Mouse (Mus musculus) embryo, embryonic 9.5 days (tissue): ENCODE results near the gene Lyz2.
"Not testable (repeated sequence)": the region's sequence is repeated elsewhere in the genome, so short reads cannot be mapped to it uniquely, and the experiment has no call there.

Experiments
- DNase-seq: peaks from one replicate; pipeline ENCODE4 v3.0.0-alpha.2; 2017; ENCODE audit errors: extremely low spot score

The Lyz2 gene

DNA sequence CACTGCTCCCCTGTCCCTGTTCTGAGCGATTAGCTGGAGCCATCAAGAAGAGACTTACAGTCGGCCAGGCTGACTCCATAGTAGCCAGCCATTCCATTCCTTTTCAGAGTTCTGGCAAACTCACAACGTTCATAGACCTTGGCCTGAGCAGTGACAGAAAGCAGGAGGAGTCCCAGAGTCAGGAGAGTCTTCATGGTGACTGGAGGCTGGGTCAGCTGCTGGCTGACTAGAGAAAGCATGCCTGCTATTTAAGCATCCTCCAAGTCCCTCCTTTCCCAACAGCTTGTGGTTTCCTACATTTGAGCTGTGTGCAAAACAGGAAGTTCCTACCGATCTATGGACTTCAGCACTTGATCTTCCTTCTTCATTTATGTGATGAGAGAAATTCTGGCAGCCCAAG, at the start of gene Lyz2:
Gene Lyz2 (minus strand): TSS at position 273 of the 400 bp plus-strand sequence.
- no peak for DNase-seq

DNA sequence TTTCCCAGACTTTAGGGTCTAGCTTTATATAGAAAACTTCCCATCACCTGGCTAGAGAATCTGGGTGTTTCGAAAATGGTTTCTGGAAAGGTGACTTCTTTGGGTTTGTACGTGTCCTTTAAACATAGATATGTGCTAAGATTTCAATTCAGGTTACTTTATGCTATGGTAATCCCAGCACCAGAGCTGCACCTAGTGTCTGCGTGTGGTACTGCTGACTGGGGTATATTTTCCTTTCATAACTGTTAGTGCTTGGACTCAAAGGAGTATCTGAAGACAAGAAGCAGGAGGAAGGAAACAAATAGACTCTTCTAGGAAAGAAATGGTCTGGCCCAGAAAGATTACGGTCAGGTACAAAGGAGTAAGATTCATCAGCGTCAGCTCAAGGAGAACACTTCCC, 48.4 kb upstream of the Lyz2 start:
- no peak for DNase-seq

DNA sequence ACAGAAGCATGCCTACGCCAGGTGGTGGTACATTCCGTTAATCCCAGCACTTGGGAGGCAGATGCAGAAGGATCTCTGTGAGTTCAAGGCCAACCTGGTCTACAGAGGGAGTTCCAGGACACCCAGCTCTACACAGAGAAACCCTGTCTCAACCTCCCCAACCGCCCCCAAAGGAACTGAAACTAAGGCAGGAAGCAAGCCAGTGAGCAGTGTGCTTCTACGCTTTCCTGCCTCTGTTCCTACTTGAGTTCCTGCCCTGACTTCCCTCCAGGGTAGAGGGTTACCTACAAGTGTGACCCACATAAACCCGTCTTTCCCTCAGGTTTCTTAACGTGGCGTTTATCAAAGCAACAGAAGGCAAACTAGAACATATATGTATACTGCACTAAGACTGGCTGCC, 41.7 kb upstream of the Lyz2 start:
- no peak for DNase-seq

DNA sequence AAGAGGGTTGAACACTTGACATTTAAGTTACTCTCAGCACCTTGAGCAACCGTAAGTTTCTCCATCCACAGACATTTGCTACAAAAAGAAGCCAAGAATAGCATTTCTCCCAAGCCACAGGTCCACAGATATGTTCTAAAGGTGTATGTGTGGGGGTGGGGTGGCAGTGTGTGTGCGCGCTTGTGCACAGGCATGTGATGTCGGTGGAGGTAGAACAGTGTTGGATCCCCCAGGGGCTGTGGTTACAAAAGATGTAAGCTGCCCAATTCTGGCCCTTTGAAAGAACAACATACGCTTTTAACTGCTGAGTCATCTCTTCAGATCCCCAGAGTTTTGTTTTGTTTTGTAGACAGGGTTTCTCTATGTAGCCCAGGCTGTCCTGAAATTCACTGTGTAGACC, 40.5 kb upstream of the Lyz2 start:
- DNase-seq: no peak

DNA sequence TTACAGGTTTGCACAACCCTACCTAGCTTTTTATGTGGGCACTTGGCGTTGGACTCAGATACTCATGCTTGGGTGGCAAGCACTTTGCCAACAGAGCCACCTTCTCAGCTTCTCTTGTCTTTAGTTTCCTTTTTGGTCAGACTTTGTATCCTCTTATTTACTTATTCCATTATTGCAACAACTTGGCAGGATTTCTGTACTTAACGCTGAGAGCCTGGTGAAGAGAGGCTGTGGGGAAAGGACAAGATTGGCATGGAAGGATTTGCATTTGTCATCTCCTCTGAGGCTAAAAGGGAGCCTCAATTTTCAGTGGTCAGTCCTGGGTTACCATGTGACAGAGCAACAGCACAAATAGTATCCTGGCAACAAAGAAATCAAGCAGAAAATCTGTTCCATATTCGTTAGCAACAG, 38.5 kb upstream of the Lyz2 start:
- no peak for DNase-seq

DNA sequence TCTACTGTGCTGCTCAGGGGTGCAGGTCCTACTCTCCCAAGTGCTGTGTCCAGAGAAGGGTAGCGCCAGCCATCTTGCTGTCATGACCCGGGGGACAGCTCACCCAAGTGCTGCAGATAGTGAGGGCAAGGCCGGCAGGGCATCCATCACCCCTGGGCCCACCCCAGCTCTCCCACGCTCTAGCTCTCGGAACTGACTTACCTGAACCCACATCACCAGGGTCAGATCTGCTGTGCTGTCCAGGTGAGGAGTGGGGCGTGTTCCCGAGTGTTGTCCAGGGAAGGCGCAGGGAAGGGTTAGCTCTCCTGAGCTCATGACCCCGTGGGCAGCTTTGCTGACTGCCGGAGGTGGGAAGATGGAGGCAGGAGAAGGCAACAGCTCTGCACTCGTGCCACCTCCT, 34.3 kb upstream of the Lyz2 start:
- DNase-seq: no peak

DNA sequence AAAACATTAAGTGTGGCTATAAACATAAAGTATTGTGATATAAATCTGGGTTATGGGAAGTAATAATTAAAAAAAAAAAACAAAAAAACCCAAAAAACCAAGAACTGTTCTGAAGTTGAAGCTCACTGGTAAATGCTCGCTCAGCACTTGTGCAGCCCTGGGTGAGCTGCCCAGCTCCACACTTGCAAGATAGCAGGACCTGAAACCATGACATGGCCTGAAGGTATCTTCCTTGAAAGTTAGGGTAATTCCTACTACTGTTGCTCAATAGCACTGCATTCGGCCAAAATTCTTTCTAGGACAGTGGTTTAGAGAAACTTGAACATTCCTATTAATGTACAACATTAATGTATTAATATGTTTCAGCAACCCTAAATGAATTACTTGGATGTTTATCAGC, 31.0 kb upstream of the Lyz2 start:
- no peak for DNase-seq

DNA sequence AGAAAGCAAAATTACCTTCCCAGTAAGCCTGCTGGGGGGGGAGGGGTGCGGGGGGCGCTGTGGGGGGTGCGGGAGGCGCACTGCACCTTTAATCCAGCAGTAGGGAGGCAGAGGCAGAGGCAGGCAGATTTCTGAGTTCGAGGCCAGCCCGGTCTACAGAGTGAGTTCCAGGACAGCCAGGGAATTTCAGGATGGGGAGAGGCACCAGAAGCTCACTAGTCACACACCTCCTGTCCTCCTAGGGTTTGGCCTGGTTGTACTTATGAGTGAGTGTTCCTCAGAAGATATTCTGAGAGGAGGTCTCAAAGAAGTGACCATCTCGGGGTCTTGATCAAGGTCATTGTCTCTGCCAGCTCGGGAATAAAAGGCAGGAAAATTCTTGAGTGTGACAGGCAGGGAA, 30.0 kb upstream of the Lyz2 start:
- no peak for DNase-seq

DNA sequence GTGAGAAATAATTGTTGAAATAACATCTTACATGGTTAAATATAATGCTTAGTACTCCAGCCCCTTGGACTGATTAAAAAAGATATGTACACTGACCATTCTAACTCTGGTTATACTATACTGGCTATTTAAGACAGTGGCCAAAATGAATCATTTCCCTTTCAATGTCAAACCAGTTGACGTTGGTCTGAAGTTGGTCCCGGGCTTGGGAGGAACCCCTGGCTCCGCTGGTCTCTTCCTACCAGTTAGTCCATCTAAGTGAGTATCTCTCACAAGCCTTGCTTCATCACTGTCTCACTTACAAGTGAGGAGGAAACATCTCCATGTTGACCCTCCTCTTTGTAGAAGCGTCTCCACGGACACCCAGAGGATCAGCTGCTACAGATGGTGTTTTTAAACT, 22.2 kb upstream of the Lyz2 start:
- DNase-seq: no peak

DNA sequence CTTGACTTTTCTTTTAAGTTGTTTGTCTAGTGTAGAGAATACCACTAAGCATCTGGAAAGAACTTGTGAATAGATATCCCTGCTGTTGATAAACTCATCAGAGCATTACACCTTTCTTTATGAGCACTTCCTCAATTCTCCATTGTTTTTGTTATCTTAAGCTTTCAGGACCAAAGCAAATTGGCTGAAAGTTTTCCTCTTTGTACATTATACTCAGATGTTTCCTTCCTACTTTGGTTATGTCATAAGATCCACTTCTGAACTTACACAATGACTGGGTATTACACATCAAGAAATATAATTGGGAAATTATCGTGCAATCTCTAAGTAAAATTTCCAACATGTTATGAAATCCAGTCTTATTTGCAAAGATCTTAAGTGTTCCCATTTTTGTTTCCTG, 19.6 kb upstream of the Lyz2 start:
- DNase-seq: no peak

DNA sequence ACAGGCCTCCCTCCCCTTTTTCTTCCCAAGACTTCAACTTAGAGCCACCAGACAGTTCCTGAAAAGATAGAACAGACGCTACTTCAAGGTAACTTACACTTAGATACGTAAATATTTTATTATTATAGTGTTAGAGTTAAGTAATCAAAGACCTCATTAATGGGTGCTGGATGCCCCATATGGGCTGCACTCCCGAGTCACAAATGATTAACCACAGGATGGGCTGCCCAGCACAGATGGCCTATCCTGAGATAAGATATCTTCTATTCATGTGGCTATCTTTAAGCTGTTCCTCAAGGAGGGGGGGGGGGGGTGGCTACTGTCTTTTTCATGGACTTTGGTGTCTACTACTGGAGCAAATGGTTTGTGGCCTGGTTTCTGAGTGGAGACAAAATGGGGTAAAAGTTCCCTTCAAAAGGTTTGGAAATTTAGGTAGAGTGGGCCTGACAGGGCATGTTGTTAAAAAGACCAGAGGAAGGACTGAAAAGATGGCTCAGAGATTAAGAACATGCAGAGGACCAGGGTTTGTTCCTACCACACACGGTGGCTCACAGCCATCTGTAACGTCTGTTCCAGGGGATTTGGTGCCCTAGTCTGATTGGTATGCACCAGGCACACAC, 17.9 kb upstream of the Lyz2 start:
- DNase-seq: no peak

DNA sequence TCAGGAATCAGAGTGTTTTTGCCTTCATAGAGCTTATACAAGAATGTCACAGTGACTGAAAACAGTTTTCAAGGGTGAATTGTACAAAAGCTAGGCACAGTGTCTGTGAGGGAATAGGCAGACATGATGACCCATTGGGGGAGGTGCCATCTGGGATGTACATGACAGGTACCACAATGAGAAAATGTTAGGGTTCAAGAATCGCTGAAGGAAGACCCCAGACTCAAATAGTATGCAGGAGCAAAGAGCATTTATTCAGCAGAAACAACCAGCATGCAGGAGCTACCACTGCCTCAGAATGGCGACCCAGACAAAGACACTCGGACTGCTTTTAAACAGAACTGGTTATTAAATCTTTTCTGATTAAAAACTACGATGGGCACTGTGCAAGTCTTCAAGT, 17.0 kb upstream of the Lyz2 start:
- no peak for DNase-seq

DNA sequence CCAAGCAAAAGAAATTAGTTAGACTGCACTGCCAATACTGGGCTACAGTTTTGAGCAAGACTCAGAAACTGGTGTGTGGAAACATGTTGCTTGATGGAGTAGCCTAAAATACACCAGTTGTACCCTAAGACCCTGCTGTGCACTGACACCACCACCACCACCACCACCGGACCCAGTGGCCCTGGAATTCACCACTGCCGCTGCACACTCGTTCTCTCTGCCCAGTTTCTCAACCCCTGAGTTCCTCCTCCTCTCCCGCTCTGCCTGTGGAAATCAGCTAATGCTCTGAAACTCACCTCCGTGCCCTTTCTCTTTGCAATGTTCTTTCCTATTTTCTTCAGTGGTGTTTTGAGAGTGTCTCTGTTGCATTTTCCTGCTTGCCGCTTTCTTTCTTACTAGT, 16.2 kb upstream of the Lyz2 start:
- no peak for DNase-seq

DNA sequence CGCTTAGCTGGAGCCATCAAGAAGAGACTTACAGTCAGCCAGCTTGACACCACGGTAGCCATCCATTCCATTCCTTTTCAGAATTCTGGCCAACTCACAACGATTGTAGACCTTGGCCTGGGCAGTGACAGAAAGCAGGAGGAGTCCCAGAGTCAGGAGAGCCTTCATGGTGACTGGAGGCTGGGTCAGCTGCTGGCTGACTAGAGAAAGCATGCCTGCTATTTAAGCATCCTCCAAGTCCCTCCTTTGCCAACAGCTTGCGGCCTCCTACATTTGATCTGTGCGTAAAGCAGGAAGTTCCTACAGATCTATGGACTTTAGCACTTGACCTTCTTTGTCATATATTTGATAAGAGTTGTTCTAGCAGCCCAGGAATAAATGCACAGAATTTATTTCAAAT, 10.6 kb upstream of the Lyz2 start, which contains the start of gene Lyz1:
Gene Lyz1 (minus strand): TSS at position 198 of the 400 bp plus-strand sequence.
- DNase-seq: no peak

DNA sequence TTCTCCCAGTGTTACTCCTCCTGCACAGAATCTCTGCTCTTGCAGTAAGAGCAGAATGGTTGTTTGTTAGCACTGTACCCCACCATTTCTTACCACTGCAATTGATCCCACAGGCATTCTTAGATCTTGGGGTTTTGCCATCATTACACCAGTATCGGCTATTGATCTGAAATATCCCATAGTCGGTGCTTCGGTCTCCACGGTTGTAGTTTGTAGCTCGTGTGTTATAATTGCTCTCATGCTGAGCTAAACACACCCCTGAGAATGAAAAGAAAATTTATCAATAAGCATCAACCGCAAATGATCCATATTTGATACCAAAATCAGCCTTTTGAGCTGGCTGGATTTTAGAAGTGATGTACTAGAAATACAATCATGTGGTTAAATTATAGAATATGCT, 8.8 kb upstream of the Lyz2 start:
- DNase-seq: not testable (repeated sequence)

DNA sequence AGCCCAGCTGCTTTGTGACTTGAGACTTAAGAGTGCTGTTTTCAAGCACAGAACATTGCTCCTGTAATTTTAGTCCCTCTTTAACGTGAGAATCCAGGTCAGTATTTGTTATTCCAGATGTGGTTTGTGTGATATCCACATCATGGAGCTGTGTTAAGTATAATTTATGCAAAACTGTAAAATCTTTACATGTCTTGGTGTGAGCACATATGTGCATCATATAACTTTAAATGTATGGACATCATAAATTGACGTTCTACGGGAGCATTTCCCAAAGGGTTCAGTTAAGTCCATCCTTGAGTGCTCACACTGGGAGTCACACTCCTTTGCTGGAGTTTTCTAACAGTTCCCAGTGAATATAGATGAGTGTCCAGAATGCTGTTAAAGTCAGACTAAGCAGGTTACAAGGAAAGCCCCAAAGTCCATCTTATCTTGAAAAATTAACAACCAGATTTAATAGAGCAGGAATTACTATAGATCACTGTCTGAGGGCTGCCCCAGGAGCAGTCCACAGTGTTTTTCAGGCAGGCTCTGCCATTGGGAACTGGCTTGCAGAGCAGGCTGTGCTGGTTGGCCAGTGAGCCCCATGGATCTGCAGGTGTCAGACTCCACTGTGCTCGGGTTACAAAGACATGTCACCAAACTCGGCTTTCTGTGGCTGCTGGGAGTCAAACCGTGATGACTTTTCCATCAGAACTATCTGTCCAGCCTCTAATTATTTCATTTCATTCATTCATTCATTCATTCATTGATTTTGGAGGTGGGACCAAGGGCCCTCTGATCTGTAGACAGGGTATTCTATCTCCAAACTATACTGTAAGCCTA, 8.1 kb upstream of the Lyz2 start:
- DNase-seq: no peak

DNA sequence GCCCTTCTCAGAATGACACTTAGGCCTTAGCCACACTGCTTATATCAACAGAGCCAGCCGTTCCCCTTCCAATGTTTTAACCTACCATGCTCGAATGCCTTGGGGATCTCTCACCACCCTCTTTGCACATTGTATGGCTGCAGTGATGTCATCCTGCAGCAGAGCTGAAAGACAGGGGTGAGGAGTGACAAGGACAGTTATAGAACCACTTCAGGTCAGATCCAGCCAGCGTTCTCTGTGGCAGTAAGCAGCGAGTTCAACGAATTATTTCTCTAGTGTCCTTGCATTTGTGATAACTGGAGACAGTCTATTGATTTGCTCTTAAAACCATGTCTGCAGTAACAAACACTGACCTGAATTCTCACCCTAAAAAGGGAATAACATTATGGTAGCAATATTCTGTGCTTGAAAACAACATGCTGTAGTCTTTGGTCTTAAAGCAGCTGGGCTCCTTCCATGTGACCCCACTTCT, 6.9 kb upstream of the Lyz2 start:
- DNase-seq: not testable (repeated sequence)

DNA sequence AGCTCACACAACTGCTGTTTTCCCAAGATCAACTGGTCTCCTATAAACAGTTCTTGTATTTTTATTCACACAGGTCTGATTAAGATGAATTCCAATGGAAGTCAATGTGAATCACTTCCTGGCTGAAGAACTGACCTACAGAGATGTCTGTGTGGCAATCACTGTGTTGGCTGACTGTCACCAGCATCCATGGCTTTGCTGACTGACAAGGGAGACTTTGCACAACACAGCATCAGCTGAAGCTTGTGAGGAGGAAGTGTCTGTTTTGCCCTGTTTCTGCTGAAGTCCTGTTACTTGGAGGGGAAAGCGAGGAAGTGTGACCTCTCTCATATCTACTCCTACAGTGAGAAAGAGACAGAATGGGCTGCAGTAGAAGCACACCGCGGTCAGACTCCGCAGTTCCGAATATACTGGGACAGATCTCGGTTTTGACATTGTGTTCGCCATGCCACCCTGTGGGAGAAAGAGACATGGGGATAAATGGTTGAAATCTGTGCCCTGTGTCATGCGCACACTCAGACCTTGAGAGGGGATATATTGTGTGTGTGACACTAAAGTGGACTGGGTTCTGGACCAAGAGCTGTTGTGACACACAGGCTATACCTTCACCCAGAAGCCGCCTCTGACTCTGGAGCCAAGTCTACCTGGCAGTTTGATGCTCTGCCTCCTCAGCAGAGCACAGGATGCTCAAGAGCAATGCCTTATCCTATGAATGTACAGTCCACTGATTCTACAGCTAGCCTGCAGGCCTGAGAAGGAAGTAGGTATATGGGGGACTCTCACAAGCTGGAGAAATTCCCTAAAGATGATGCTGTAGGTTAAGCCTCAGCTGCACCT, 6.3 kb upstream of the Lyz2 start:
- no peak for DNase-seq

DNA sequence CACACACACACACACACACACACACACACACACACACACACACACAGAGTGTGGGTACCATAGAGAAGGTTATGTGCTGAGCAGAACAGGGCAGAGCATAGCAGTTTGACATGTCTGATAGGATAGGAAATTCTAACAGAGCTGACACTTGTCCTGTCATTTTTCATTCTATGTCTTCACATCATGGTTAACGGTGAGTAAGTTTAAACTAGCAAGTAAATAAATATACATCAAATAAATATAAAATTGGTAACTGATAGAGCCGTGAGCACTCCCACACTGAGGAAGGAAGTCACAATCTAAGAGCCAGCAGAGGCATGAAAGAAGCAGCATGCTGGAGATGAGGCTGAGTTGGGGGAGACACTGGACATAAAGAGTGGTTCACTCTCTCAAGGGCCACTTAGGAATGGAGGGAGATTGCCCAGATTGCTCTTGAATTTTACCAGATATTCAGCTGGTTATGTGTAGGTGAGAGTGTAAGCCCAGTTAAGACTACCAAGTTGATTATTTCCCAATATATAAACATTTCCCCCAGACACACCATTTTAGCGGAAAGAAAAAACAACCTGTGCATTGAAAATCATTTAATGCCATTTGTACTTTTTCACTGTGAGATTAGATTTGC, 5.2 kb upstream of the Lyz2 start:
- no peak for DNase-seq

DNA sequence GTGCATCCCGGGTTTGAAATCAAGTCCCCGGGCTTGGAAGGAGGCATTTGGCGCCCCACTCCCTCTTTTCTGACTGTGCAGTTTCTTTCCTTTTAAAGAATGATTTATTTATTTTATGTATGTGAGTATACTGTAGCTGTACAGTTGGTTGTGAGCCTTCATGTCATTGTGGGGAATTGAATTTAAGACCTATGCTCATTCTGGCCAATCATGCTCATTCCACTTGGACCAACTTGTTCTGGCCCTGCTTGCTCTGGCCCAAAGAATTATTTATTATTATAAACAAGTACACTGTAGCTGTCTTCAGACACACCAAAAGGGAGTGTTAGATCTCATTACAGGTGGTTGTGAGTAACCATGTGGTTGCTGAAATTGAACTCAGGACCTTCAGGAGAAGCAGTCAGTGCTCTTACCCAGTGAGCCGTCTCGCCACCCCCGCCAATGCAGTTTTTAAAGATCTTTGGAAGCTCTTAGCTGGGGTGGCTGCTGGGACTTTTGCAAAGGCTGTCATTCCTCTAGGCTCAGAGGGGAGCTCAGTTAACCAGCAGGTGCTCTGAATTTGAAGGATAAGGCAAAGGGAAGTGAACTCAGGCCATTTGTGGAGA, 4.3 kb upstream of the Lyz2 start:
- DNase-seq: no peak

DNA sequence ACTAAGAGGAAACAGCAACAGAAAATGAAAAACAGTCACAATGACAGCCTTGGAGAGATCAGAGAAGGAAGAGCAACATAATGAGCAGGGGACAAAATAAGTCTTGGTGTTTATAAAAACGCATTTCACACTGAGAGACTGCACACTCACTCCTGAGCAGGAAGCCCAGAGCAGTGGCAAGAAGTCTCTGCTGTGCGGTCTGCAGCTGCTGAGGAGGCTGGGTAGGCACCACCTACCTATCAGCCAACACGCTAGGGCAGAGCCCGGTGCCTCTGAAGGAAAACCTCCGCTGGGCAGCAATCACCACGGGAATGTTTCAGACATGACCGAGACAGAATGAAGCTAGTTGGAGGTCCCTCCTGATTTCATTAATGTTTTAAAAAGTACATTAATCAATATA, 3.5 kb upstream of the Lyz2 start:
- not testable (repeated sequence) for DNase-seq
